Mouse (Mus musculus): ENCODE results near the gene Iqcf3. TPM values are rescaled to one million over a fixed set of nuclear protein-coding genes. Genes with fewer than 3 reads are reported as not detected.

Gene Iqcf3
- polyA plus RNA-seq, 1 experiment from 2014 or later: not detected

Other genes with a start within 250 kb of the Iqcf3 start
- gene Dusp7, start 193.0 kb downstream of the Iqcf3 start, polyA plus RNA-seq (2014; fragmentation: Nextera tagmentation; extraction: Ambion mirVana): 19.8 and 22.0 TPM in 2 replicates
- 695 and 851 TPM in 2 replicates for gene Rpl29, start 132.2 kb downstream of the Iqcf3 start, polyA plus RNA-seq (2014; fragmentation: Nextera tagmentation; extraction: Ambion mirVana)
- 23.2 and 27.7 TPM in 2 replicates for gene Acy1, start 123.3 kb downstream of the Iqcf3 start, polyA plus RNA-seq (2014; fragmentation: Nextera tagmentation; extraction: Ambion mirVana)
- gene Abhd14b, start 114.2 kb downstream of the Iqcf3 start, polyA plus RNA-seq (2014; fragmentation: Nextera tagmentation; extraction: Ambion mirVana): 4.7 and 5.0 TPM in 2 replicates
- 41.2 and 41.9 TPM in 2 replicates for gene Abhd14a, start 114.0 kb downstream of the Iqcf3 start, polyA plus RNA-seq (2014; fragmentation: Nextera tagmentation; extraction: Ambion mirVana)
- gene Pcbp4, start 108.3 kb downstream of the Iqcf3 start, polyA plus RNA-seq (2014; fragmentation: Nextera tagmentation; extraction: Ambion mirVana): 77.0 and 80.4 TPM in 2 replicates
- gene Gpr62, start 95.7 kb downstream of the Iqcf3 start, polyA plus RNA-seq (2014; fragmentation: Nextera tagmentation; extraction: Ambion mirVana): 0.25 and 0.46 TPM in 2 replicates
- 31.3 and 32.9 TPM in 2 replicates for gene Rrp9, start 85.7 kb downstream of the Iqcf3 start, polyA plus RNA-seq (2014; fragmentation: Nextera tagmentation; extraction: Ambion mirVana)
- gene Parp3, start 84.7 kb downstream of the Iqcf3 start, polyA plus RNA-seq (2014; fragmentation: Nextera tagmentation; extraction: Ambion mirVana): 1.0 and 1.9 TPM in 2 replicates
- not detected in 2 replicates for gene Iqcf1, start 61.7 kb downstream of the Iqcf3 start, polyA plus RNA-seq (2014; fragmentation: Nextera tagmentation; extraction: Ambion mirVana)
- gene Iqcf5, start 47.1 kb downstream of the Iqcf3 start, polyA plus RNA-seq (2014; fragmentation: Nextera tagmentation; extraction: Ambion mirVana): not detected in 2 replicates
- gene Iqcf4, start 9.4 kb upstream of the Iqcf3 start, polyA plus RNA-seq (2014; fragmentation: Nextera tagmentation; extraction: Ambion mirVana): not detected in 2 replicates
- gene Iqcf6, start 65.0 kb upstream of the Iqcf3 start, polyA plus RNA-seq (2014; fragmentation: Nextera tagmentation; extraction: Ambion mirVana): not detected in 2 replicates
- 0.18 TPM in 1 of 2 replicates, not detected in the other for gene Grm2, start 94.5 kb upstream of the Iqcf3 start, polyA plus RNA-seq (2014; fragmentation: Nextera tagmentation; extraction: Ambion mirVana)
- 34.7 and 36.8 TPM in 2 replicates for gene Tex264, start 124.3 kb upstream of the Iqcf3 start, polyA plus RNA-seq (2014; fragmentation: Nextera tagmentation; extraction: Ambion mirVana)
- gene Rad54l2, start 227.6 kb upstream of the Iqcf3 start, polyA plus RNA-seq (2014; fragmentation: Nextera tagmentation; extraction: Ambion mirVana): 3.2 and 5.8 TPM in 2 replicates